Mouse (Mus musculus): ENCODE results near the gene Gm19668.
"Not testable (repeated sequence)": the region's sequence is repeated elsewhere in the genome, so short reads cannot be mapped to it uniquely, and the experiment has no call there.

The Gm19668 gene

GRCm38 (mm10) chr10:77798921-77799508 is at the start of gene Gm19668:
Gm19668 (minus strand) TSS chr10:77799133.
- no peak for DNase-seq (ENCODE audit: extremely low read depth, insufficient read length, low spot score)

GRCm38 (mm10) chr10:77847538-77847937 is 48.6 kb upstream of the Gm19668 start:
- DNase-seq (ENCODE audit: extremely low read depth, insufficient read length, low spot score): no peak

DNA sequence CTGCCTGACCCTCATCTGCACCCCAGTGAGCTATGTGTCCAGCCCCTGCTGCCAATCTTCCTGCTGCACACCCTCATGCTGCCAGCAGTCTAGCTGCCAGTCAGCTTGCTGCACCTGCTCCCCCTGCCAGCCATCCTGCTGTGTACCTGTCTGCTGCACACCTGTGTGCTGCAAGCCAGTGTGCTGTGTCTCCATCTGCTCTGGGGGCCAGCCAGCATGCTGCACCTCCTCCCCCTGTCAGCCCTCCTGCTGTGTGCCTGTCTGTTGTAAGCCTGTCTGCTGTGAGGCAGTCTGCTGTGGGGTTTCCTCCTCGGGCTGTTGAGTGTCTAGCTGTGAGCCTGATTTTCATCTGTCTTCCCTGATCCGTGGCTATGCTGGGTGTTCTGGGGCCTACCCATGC is 48.0 kb upstream of the Gm19668 start:
- DNase-seq (ENCODE audit: extremely low read depth, insufficient read length, low spot score): no peak

DNA sequence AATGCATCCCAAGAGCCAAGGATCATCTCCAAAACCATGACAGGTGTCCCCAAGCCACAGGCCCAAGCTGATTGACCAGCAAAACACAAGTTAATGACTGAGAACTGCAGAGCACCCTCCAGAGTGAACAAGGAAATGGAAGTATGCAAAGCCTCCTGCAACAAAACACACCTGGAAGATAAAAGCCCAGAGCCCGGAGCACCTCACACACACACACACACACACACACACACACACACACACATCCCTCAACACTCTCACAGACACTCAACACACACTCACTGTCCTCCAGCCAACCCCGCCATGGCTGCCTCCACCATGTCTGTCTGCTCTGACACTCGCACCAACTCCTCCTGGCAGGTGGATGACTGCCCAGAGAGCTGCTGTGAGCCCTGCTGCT is 47.6 kb upstream of the Gm19668 start, which contains the start of gene Gm36176:
TSS of gene Gm36176 (plus strand) at position 301 of the 400 bp plus-strand sequence.
- no peak for DNase-seq (ENCODE audit: extremely low read depth, insufficient read length, low spot score)

GRCm38 (mm10) chr10:77839006-77839405 is 40.1 kb upstream of the Gm19668 start:
- DNase-seq (ENCODE audit: extremely low read depth, insufficient read length, low spot score): no peak

GRCm38 (mm10) chr10:77835647-77836046 is 36.7 kb upstream of the Gm19668 start, which contains the start of gene Krtap10-10:
Krtap10-10 (plus strand) TSS chr10:77835947.
- DNase-seq (ENCODE audit: extremely low read depth, insufficient read length, low spot score): no peak

- no peak for DNase-seq (ENCODE audit: extremely low read depth, insufficient read length, low spot score)
These were observed 28.0 kb upstream of the Gm19668 start, which contains the start of gene Krtap10-4 for GRCm38 (mm10) chr10:77826951-77827350. Krtap10-4 (minus strand) TSS chr10:77827095.

- DNase-seq (ENCODE audit: extremely low read depth, insufficient read length, low spot score): no peak
These were observed 20.3 kb upstream of the Gm19668 start for GRCm38 (mm10) chr10:77819203-77819602.

GRCm38 (mm10) chr10:77818523-77818922 is 19.6 kb upstream of the Gm19668 start:
- no peak for DNase-seq (ENCODE audit: extremely low read depth, insufficient read length, low spot score)

DNA sequence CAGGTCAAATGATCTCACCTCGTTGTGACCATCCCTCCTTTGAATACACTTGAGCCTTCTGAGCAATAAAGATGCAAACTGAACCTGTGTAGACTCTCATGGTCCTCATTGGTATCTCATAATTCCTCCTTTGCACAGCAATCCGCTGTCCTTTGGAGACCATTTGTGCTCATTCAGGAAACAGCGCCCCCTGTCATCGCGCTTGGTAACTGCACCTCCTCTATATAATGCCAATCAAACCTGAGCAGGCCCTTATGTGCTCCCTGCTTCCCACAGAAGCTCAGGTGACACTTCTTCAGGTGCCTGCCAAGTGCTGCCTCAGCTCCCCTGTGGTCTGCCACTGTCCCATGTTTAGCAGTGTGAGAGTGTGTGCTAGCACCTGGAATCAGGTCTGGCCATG is 16.6 kb upstream of the Gm19668 start:
- no peak for DNase-seq (ENCODE audit: extremely low read depth, insufficient read length, low spot score)

GRCm38 (mm10) chr10:77814382-77814781 is 15.4 kb upstream of the Gm19668 start, which contains the start of gene Gm2696:
Gm2696 (plus strand) TSS chr10:77814682.
- DNase-seq (ENCODE audit: extremely low read depth, insufficient read length, low spot score): no peak

GRCm38 (mm10) chr10:77811743-77812142 is 12.8 kb upstream of the Gm19668 start, which contains the start of gene Gm9507:
Gm9507 (minus strand) TSS chr10:77811843.
- DNase-seq (ENCODE audit: extremely low read depth, insufficient read length, low spot score): no peak

GRCm38 (mm10) chr10:77804095-77804494 is 5.2 kb upstream of the Gm19668 start:
- no peak for DNase-seq (ENCODE audit: extremely low read depth, insufficient read length, low spot score)

DNA sequence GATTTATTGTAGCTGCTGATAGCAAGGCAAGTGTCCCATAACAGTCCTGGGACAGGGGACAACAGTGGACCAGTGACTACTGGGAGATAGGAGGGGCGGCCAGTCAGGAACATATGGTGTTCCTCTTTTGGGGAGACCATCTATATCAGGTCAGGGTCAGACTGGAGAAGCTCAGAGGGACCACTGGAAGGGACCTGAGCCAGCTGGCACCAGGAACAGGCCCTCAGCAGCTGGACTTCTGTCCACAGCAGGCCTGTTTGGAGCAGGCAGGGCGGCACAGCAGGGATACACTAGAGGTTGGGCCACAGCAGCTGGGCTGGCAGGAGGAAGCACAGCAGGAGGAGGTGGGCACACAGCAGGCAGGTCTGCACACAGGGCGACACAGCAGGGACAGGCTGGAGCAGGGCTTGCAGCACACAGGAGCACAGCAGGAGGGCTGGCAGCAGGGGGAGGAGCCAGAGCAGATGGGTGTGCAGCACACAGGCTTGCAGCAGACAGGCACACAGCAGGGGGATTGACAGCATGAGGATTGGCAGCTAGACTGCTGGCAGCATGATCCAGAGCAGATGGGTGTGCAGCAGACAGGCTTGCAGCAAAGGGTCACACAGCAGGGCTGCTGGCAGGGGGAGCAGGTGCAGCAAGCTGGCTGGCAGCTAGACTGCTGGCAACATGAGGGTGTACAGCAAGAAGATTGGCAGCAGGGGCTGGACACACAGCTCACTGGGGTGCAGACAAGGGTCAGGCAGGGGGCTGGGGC is 591 bp downstream of the Gm19668 start:
- not testable (repeated sequence) for DNase-seq (ENCODE audit: extremely low read depth, insufficient read length, low spot score)

GRCm38 (mm10) chr10:77797677-77798076 is 1.3 kb downstream of the Gm19668 start:
- DNase-seq (ENCODE audit: extremely low read depth, insufficient read length, low spot score): no peak

DNA sequence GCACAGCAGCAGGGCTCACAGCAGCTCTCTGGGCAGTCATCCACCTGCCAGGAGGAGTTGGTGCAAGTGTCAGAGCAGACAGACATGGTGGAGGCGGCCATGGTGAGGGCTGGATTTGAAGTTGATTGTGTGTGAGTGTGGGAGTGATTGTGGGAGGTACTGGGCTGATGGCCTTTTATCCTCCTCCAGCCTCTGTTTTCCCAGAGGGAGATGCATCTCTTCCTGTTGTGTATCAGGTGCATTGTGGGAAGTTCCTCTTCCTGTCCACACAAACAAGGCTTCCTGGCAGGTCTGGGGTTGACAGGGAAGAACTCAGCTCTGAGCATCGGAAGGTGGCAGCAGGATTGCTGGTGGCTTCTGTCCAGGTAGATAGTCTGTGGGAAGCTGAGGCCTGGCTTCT is 4.0 kb downstream of the Gm19668 start, which contains the start of gene Gm9639:
TSS of gene Gm9639 (minus strand) at position 101 of the 400 bp plus-strand sequence.
- no peak for DNase-seq (ENCODE audit: extremely low read depth, insufficient read length, low spot score)

DNA sequence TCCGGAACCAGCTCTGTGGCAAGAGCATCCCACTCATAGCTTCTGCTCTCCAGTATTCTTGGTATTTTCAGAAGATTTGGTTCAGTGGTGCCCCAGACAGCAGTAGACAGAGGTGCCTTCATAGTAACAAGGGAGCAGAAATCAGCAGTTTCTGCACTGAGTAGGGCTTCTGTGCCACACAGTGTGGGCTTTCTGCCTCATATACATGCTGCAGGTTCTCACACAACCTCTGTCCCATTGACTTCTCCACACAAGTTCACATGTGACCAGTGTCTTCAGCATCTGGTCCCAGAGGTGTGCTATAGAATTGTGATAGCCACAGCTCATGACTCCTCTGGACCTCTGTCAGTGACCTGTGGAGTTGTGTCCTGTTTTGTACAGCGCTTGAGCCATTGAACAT is 10.3 kb downstream of the Gm19668 start:
- DNase-seq (ENCODE audit: extremely low read depth, insufficient read length, low spot score): no peak

DNA sequence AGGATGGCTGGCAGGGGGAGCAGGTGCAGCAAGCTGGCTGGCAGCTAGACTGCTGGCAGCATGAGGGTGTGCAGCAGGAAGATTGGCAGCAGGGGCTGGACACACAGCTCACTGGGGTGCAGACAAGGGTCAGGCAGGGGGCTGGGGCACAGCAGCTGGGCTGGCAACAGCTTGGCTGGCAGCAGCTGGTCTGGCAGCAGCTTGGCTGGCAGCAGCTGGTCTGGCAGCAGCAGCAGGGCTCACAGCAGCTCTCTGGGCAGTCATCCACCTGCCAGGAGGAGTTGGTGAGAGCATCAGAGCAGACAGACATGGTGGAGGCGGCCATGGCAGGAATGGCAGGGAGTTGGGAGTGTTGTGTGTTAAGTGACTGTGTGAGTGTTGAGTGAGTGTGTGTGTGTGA is 11.1 kb downstream of the Gm19668 start, which contains the start of gene Gm7137:
TSS of gene Gm7137 (minus strand) at position 325 of the 400 bp plus-strand sequence.
- DNase-seq (ENCODE audit: extremely low read depth, insufficient read length, low spot score): not testable (repeated sequence)

GRCm38 (mm10) chr10:77783396-77783795 is 15.5 kb downstream of the Gm19668 start:
- not testable (repeated sequence) for DNase-seq (ENCODE audit: extremely low read depth, insufficient read length, low spot score)

DNA sequence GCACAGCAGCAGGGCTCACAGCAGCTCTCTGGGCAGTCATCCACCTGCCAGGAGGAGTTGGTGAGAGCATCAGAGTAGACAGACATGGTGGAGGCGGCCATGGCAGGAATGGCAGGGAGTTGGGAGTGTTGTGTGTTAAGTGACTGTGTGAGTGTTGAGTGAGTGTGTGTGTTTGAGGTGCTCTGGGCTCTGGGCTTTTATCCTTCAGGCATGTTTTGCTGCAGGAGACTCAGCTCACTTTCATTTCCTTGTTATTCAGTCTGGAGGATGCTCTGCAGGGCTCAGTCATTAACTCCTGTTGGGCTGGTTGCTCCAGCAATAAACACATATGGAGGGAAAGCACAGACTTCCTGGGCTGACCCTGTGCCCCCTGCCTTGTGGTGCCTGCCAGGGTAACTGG is 16.5 kb downstream of the Gm19668 start, which contains the start of gene Gm3250:
TSS of gene Gm3250 (minus strand) at position 101 of the 400 bp plus-strand sequence.
- DNase-seq (ENCODE audit: extremely low read depth, insufficient read length, low spot score): not testable (repeated sequence)

GRCm38 (mm10) chr10:77776844-77777243 is 22.1 kb downstream of the Gm19668 start, which contains the start of gene Gm7138:
Gm7138 (minus strand) TSS chr10:77776944.
- not testable (repeated sequence) for DNase-seq (ENCODE audit: extremely low read depth, insufficient read length, low spot score)
